Mouse (Mus musculus) erythroblast, embryonic 14.5 days (primary cell): ENCODE data around the gene Coro6.

Source experiments
- GATA1 ChIP-seq: IDR thresholded peaks from 2 replicates; pipeline ENCODE4 v1.6.1; 2012; ENCODE audit warnings: low read length, inconsistent platforms, mixed read lengths
- TAL1 ChIP-seq: IDR thresholded peaks from 3 replicates; pipeline ENCODE4 v1.6.1; 2012; ENCODE audit warnings: low read length, inconsistent platforms, mixed read lengths

DNA sequence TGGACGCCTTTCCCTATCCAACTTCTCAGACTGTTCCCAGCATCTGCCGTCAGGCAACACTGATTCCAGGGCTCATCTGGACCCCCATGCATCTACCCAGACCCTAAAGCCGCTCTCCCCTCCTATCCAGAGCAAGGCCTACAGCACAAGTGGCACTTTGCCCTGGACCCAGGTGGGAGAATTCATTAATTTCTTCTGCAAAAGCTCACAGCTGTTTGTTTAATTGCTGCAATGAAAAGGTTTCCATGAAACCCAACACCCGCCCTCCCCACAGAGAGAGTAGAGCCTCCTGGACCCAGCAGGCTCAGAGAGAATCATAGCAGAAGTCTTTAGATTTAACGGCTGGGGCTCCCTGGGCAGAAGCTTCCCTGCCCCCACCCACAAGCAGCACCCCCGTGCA, 23.0 kb downstream of the Coro6 start:
- TF ChIP-seq GATA1 (no peak), TAL1 (no peak)
